Mouse (Mus musculus) embryonic facial prominence, embryonic 14.5 days (tissue): ENCODE data around the gene Il2ra. TPM values are rescaled to one million over a fixed set of nuclear protein-coding genes. Genes with fewer than 3 reads are reported as not detected.

ENCODE experiments used
- ATAC-seq: fragments of 200-750 bp; cut with Nextera tagmentation; 2 replicates; pipeline ENCODE4 v1.8.0; 2017; ENCODE audit warnings: low read depth, moderate number of reproducible peaks, moderate TSS enrichment
- DNase-seq: peaks from one replicate; pipeline ENCODE4 v3.0.0-alpha.2; 2015; ENCODE audit warnings: low spot score
- H3K27ac ChIP-seq: fragments of 300-500 bp; sonication (generic); replicated peaks from 2 replicates; pipeline ENCODE4 v1.5.1; 2014; ENCODE audit warnings: low read depth, mild to moderate bottlenecking, low read length, moderate library complexity
- H3K27me3 ChIP-seq: fragments of 300-500 bp; sonication (generic); replicated peaks from 2 replicates; pipeline ENCODE4 v1.6.1; 2014; ENCODE audit warnings: low read length; ENCODE audit not compliant: control insufficient read depth, insufficient read depth
- H3K36me3 ChIP-seq: fragments of 300-500 bp; sonication (generic); 2 replicates; pipeline ENCODE4 v1.6.1; 2014; ENCODE audit warnings: low read length, mixed read lengths; ENCODE audit not compliant: control insufficient read depth, insufficient read depth
- H3K4me1 ChIP-seq: fragments of 300-500 bp; sonication (generic); 2 replicates; pipeline ENCODE4 v1.6.1; 2014; ENCODE audit warnings: antibody characterized with exemption, low read length; ENCODE audit not compliant: control insufficient read depth, insufficient read depth
- H3K4me2 ChIP-seq: fragments of 300-500 bp; sonication (generic); 2 replicates; pipeline ENCODE4 v1.6.1; 2014; ENCODE audit warnings: low read depth, mild to moderate bottlenecking, low read length, moderate library complexity, mixed read lengths
- H3K4me3 ChIP-seq: fragments of 300-500 bp; sonication (generic); 2 replicates; pipeline ENCODE4 v1.5.1; 2014; ENCODE audit warnings: low read depth, mild to moderate bottlenecking, low read length
- H3K9ac ChIP-seq: fragments of 300-500 bp; sonication (generic); 2 replicates; pipeline ENCODE4 v1.6.1; 2014; ENCODE audit warnings: low read depth, mild to moderate bottlenecking, low read length, moderate library complexity, mixed read lengths
- H3K9me3 ChIP-seq: fragments of 300-500 bp; sonication (generic); 2 replicates; pipeline ENCODE4 v1.6.1; 2016; ENCODE audit warnings: low read length; ENCODE audit not compliant: control insufficient read depth
- WGBS: fragments of 180-500 bp; shearing (Covaris S2); extraction: QIAGEN DNeasy Blood & Tissue Kit; methylation state at CpG from one replicate; pipeline ENCODE4 v1.1.7; 2014; 5-methylcytosine and 5-hydroxymethylcytosine counted together
- polyA plus RNA-seq: library from polyadenylated mRNA; unstranded; fragments of >200 nt; fragmentation: Nextera tagmentation; extraction: Ambion mirVana; gene quantifications from 2 replicates; pipeline ENCODE4 v1.2.1, GENCODE M21; 2014

Il2ra gene
- polyA plus RNA-seq, 1 experiment from 2014 or later = not detected

- Histone ChIP-seq H3K36me3 (no peaks in the 10 kb centered on the region), H3K4me3 (no peak overlapping the region), H3K27ac (no peak overlapping the region), H3K27me3 (no peaks in the 10 kb centered on the region), H3K4me2 (no peak overlapping the region), H3K9me3 (no peaks in the 10 kb centered on the region), H3K9ac (no peak overlapping the region), H3K4me1 (no peaks in the 10 kb centered on the region)
- ATAC-seq (no peak), DNase-seq (no peak)
- 83% methylated on average over 2 of the region's 2 CpGs for WGBS
Observed at GRCm38 (mm10) chr2:11657581-11657980, 15.0 kb downstream of the Il2ra start.

- ATAC-seq = no peak
- Histone ChIP-seq H3K36me3 (no peaks in the 10 kb centered on the region), H3K27ac (no peak overlapping the region), H3K27me3 (no peaks in the 10 kb centered on the region), H3K9me3 (no peaks in the 10 kb centered on the region), H3K9ac (no peak overlapping the region), H3K4me1 (no peaks in the 10 kb centered on the region; the same call in 1 of the 2 replicates), H3K4me2 (no peak overlapping the region), H3K4me3 (no peak overlapping the region)
- 39% methylated on average over 2 of the region's 2 CpGs for WGBS
- no peak for DNase-seq
Observed at GRCm38 (mm10) chr2:11659263-11659662, 16.7 kb downstream of the Il2ra start.

- Histone ChIP-seq H3K4me3 (no peak overlapping the region), H3K9me3 (no peaks in the 10 kb centered on the region), H3K9ac (no peak overlapping the region), H3K27me3 (no peaks in the 10 kb centered on the region), H3K36me3 (no peaks in the 10 kb centered on the region), H3K4me2 (no peak overlapping the region), H3K27ac (no peak overlapping the region), H3K4me1 (no peaks in the 10 kb centered on the region; the same call in 1 of the 2 replicates)
- ATAC-seq = no peak
- whole genome bisulfite sequencing = 84% methylated on average over 6 of the region's 6 CpGs
- no peak for DNase-seq
Observed at GRCm38 (mm10) chr2:11662143-11662906, 19.7 kb downstream of the Il2ra start.

GRCm38 (mm10) chr2:11662907-11663230 lies 20.3 kb downstream of the Il2ra start:
- no peak for DNase-seq
- 100% methylated on average over 1 of the region's 1 CpGs for WGBS
- Histone ChIP-seq H3K9me3 (no peaks in the 10 kb centered on the region), H3K36me3 (no peaks in the 10 kb centered on the region), H3K4me2 (no peak overlapping the region), H3K4me1 (no peaks in the 10 kb centered on the region; the same call in 1 of the 2 replicates), H3K4me3 (no peak overlapping the region), H3K9ac (no peak overlapping the region), H3K27ac (no peak overlapping the region), H3K27me3 (no peaks in the 10 kb centered on the region)
- no peak for ATAC-seq

- Histone ChIP-seq H3K9ac (no peak overlapping the region), H3K36me3 (no peaks in the 10 kb centered on the region), H3K4me1 (no peaks in the 10 kb centered on the region; the same call in 1 of the 2 replicates), H3K4me3 (peak overlapping the region; percentile 10; the same call in 1 of the 2 replicates), H3K4me2 (peak overlapping the region; percentile 42), H3K27ac (no peak overlapping the region), H3K27me3 (no peaks in the 10 kb centered on the region), H3K9me3 (no peaks in the 10 kb centered on the region)
- DNase-seq (peak; percentile 89), ATAC-seq (peak; percentile 84)
- 4% methylated on average over 10 of the region's 10 CpGs for WGBS
Observed at GRCm38 (mm10) chr2:11663961-11664360, 21.4 kb downstream of the Il2ra start.

GRCm38 (mm10) chr2:11664367-11664766 lies 21.8 kb downstream of the Il2ra start:
- WGBS = 44% methylated on average over 6 of the region's 6 CpGs
- H3K27me3 ChIP-seq = no peaks in the 10 kb centered on the region
- no peak overlapping the region for H3K9ac ChIP-seq
- H3K9me3 ChIP-seq = no peaks in the 10 kb centered on the region
- H3K36me3 ChIP-seq = no peaks in the 10 kb centered on the region
- H3K4me2 ChIP-seq = peak overlapping the region; percentile 42
- H3K27ac ChIP-seq = no peak overlapping the region
- no peaks in the 10 kb centered on the region; the same call in 1 of the 2 replicates for H3K4me1 ChIP-seq
- DNase-seq (no peak), ATAC-seq (peak; percentile 33; the same call in 1 of the 2 replicates)
- H3K4me3 ChIP-seq = peak overlapping the region; percentile 10; the same call in 1 of the 2 replicates

- Histone ChIP-seq H3K27ac (no peak overlapping the region), H3K4me3 (no peak overlapping the region), H3K4me1 (no peaks in the 10 kb centered on the region; the same call in 1 of the 2 replicates), H3K36me3 (no peaks in the 10 kb centered on the region), H3K9me3 (no peaks in the 10 kb centered on the region), H3K27me3 (no peaks in the 10 kb centered on the region), H3K4me2 (no peak overlapping the region), H3K9ac (no peak overlapping the region)
- DNase-seq (no peak), ATAC-seq (no peak)
- WGBS = 80% methylated on average over 4 of the region's 4 CpGs
Observed at GRCm38 (mm10) chr2:11664806-11665205, 22.2 kb downstream of the Il2ra start.

GRCm38 (mm10) chr2:11665326-11665725 lies 22.7 kb downstream of the Il2ra start:
- Histone ChIP-seq H3K9me3 (no peaks in the 10 kb centered on the region), H3K36me3 (no peaks in the 10 kb centered on the region), H3K4me3 (no peak overlapping the region), H3K27ac (no peak overlapping the region), H3K9ac (no peak overlapping the region), H3K27me3 (no peaks in the 10 kb centered on the region), H3K4me1 (no peaks in the 10 kb centered on the region; the same call in 1 of the 2 replicates), H3K4me2 (no peak overlapping the region)
- DNase-seq (no peak), ATAC-seq (no peak)
- 89% methylated on average over 3 of the region's 3 CpGs for WGBS

GRCm38 (mm10) chr2:11672144-11672543 lies 29.5 kb downstream of the Il2ra start:
- Histone ChIP-seq H3K4me2 (no peak overlapping the region), H3K27me3 (no peaks in the 10 kb centered on the region), H3K4me3 (no peak overlapping the region), H3K4me1 (no peaks in the 10 kb centered on the region), H3K9ac (no peak overlapping the region), H3K27ac (no peak overlapping the region), H3K36me3 (no peaks in the 10 kb centered on the region), H3K9me3 (0 out of 2 replicates have a peak, but pooled peaks cover 3% of the 10 kb centered on the region)
- WGBS = 24% methylated on average over 3 of the region's 3 CpGs
- DNase-seq = no peak
- ATAC-seq = no peak
